Mouse (Mus musculus) small intestine, adult 2 months (tissue): ENCODE results near the gene Itpr3. TPM values are rescaled to one million over a fixed set of nuclear protein-coding genes. Genes with fewer than 3 reads are reported as not detected.

Experiments
- H3K27ac ChIP-seq: fragments of 200-500 bp; 2 replicates; pipeline ENCODE4 v1.5.1; 2012; ENCODE audit warnings: low read depth, low read length, control low read depth, inconsistent platforms; ENCODE audit not compliant: insufficient read depth
- H3K27me3 ChIP-seq: fragments of 200-500 bp; 2 replicates; pipeline ENCODE4 v1.6.1; 2012; ENCODE audit warnings: mild to moderate bottlenecking, moderate library complexity, low read length, inconsistent platforms; ENCODE audit not compliant: control insufficient read depth, insufficient read depth
- H3K36me3 ChIP-seq: fragments of 200-500 bp; 2 replicates; pipeline ENCODE4 v1.6.1; 2012; ENCODE audit warnings: mild to moderate bottlenecking, low read length, control low read depth, inconsistent platforms; ENCODE audit not compliant: control insufficient read depth, insufficient read depth
- H3K4me1 ChIP-seq: fragments of 200-500 bp; 2 replicates; pipeline ENCODE4 v1.6.1; 2012; ENCODE audit warnings: low read length, inconsistent platforms, mixed read lengths; ENCODE audit not compliant: control insufficient read depth, insufficient read depth, insufficient read length
- H3K4me3 ChIP-seq: fragments of 200-500 bp; 2 replicates; pipeline ENCODE4 v1.5.1; 2012; ENCODE audit warnings: low read depth, mild to moderate bottlenecking, control low read depth, inconsistent platforms, low read length, moderate library complexity
- CTCF ChIP-seq: fragments of 200-500 bp; IDR thresholded peaks from 2 replicates; pipeline ENCODE4 v1.5.1; 2012; ENCODE audit warnings: low read depth, mild to moderate bottlenecking, control low read depth, inconsistent platforms, low read length, moderate library complexity, mixed read lengths; ENCODE audit not compliant: insufficient replicate concordance, insufficient read length; ENCODE audit errors: extremely low read depth
- POLR2A ChIP-seq: fragments of 200-500 bp; IDR thresholded peaks from 2 replicates; pipeline ENCODE4 v1.6.1; 2012; ENCODE audit warnings: low read depth, mild to moderate bottlenecking, control low read depth, inconsistent platforms, low read length, moderate library complexity
- WGBS: fragments of 180-500 bp; shearing (Covaris S2); methylation state at CpG from one replicate; pipeline ENCODE4 v1.1.7; 2018; 5-methylcytosine and 5-hydroxymethylcytosine counted together
- polyA plus RNA-seq: library from polyadenylated mRNA; depleted of rRNA; stranded (reverse); fragments of >200 nt; gene quantifications from 2 replicates; pipeline ENCODE4 v1.2.3, GENCODE M21; 2012

Itpr3 gene
- polyA plus RNA-seq, 1 experiment: 66.7 TPM

- H3K27ac ChIP-seq: no peak overlapping the region
- TF ChIP-seq POLR2A (no peak), CTCF (no peak)
- 73% methylated on average over 7 of the region's 7 CpGs for WGBS
- H3K36me3 ChIP-seq: no peaks in the 10 kb centered on the region
- H3K27me3 ChIP-seq: no peaks in the 10 kb centered on the region
- H3K4me3 ChIP-seq: no peak overlapping the region
- H3K4me1 ChIP-seq: peaks cover 9% of the 10 kb centered on the region
Observed at GRCm38 (mm10) chr17:27129819-27130218, 72.7 kb downstream of the Itpr3 start.

GRCm38 (mm10) chr17:27130246-27130645 is 73.1 kb downstream of the Itpr3 start:
- WGBS: 48% methylated on average over 9 of the region's 9 CpGs
- no peak overlapping the region for H3K4me3 ChIP-seq
- H3K27me3 ChIP-seq: no peaks in the 10 kb centered on the region
- no peak overlapping the region for H3K27ac ChIP-seq
- no peaks in the 10 kb centered on the region for H3K36me3 ChIP-seq
- TF ChIP-seq POLR2A (no peak), CTCF (no peak)
- peaks cover 9% of the 10 kb centered on the region for H3K4me1 ChIP-seq

- H3K4me1 ChIP-seq: peaks cover 9% of the 10 kb centered on the region
- TF ChIP-seq POLR2A: no peak
- no peak for TF ChIP-seq CTCF
- H3K27ac ChIP-seq: no peak overlapping the region
- H3K27me3 ChIP-seq: no peaks in the 10 kb centered on the region
- H3K36me3 ChIP-seq: no peaks in the 10 kb centered on the region
- H3K4me3 ChIP-seq: no peak overlapping the region
- 91% methylated on average over 10 of the region's 10 CpGs for WGBS
Observed at GRCm38 (mm10) chr17:27131240-27131665, 74.1 kb downstream of the Itpr3 start.

GRCm38 (mm10) chr17:27132238-27132637 is 75.1 kb downstream of the Itpr3 start:
- no peak for TF ChIP-seq CTCF
- TF ChIP-seq POLR2A: no peak
- no peak overlapping the region for H3K4me3 ChIP-seq
- WGBS: 93% methylated on average over 10 of the region's 10 CpGs
- no peaks in the 10 kb centered on the region for H3K36me3 ChIP-seq
- H3K4me1 ChIP-seq: peaks cover 9% of the 10 kb centered on the region
- H3K27ac ChIP-seq: no peak overlapping the region
- no peaks in the 10 kb centered on the region for H3K27me3 ChIP-seq

- under 1% methylated on average over 46 of the region's 46 CpGs for WGBS
- TF ChIP-seq POLR2A: peak; percentile 89
- peak; percentile 49; the same call in 1 of the 2 replicates for TF ChIP-seq CTCF
Observed at GRCm38 (mm10) chr17:27133551-27134141, 76.5 kb downstream of the Itpr3 start, which contains the start of gene Uqcc2. Gene Uqcc2, minus strand, starts transcription at chr17:27133916.

GRCm38 (mm10) chr17:27134187-27134586 is 77.1 kb downstream of the Itpr3 start:
- H3K27ac ChIP-seq: no peak overlapping the region
- no peaks in the 10 kb centered on the region for H3K27me3 ChIP-seq
- 12% methylated on average over 9 of the region's 9 CpGs for WGBS
- H3K4me3 ChIP-seq: peak overlapping the region; percentile 78
- no peak for TF ChIP-seq POLR2A
- TF ChIP-seq CTCF: no peak
- no peaks in the 10 kb centered on the region for H3K36me3 ChIP-seq
- H3K4me1 ChIP-seq: peaks cover 9% of the 10 kb centered on the region

More at GRCm38 (mm10) chr17:27133551-27134141, 76.5 kb downstream of the Itpr3 start, which contains the start of gene Uqcc2:
- no peaks in the 10 kb centered on the region for H3K27me3 ChIP-seq
- no peaks in the 10 kb centered on the region for H3K36me3 ChIP-seq
- peaks cover 9% of the 10 kb centered on the region for H3K4me1 ChIP-seq
- H3K4me3 ChIP-seq: peak within 1 kb of the TSS; percentile 78
- H3K27ac ChIP-seq: no peak within 1 kb of the TSS; the same call in 1 of the 2 replicates

- H3K4me1 ChIP-seq: peaks cover 9% of the 10 kb centered on the region
- TF ChIP-seq CTCF (no peak), POLR2A (no peak)
- H3K27me3 ChIP-seq: no peaks in the 10 kb centered on the region
- no peaks in the 10 kb centered on the region for H3K36me3 ChIP-seq
- WGBS: 41% methylated on average over 3 of the region's 3 CpGs
- H3K4me3 ChIP-seq: no peak overlapping the region
- H3K27ac ChIP-seq: no peak overlapping the region
Observed at GRCm38 (mm10) chr17:27134715-27135114, 77.6 kb downstream of the Itpr3 start.
